Mouse (Mus musculus): ENCODE data around the gene Nmral1. TPM values are rescaled to one million over a fixed set of nuclear protein-coding genes. Genes with fewer than 3 reads are reported as not detected.
"Not testable (repeated sequence)": the region's sequence is repeated elsewhere in the genome, so short reads cannot be mapped to it uniquely, and the experiment has no call there.

Gene Nmral1
- polyA plus RNA-seq (2021): 30.9 TPM

DNA sequence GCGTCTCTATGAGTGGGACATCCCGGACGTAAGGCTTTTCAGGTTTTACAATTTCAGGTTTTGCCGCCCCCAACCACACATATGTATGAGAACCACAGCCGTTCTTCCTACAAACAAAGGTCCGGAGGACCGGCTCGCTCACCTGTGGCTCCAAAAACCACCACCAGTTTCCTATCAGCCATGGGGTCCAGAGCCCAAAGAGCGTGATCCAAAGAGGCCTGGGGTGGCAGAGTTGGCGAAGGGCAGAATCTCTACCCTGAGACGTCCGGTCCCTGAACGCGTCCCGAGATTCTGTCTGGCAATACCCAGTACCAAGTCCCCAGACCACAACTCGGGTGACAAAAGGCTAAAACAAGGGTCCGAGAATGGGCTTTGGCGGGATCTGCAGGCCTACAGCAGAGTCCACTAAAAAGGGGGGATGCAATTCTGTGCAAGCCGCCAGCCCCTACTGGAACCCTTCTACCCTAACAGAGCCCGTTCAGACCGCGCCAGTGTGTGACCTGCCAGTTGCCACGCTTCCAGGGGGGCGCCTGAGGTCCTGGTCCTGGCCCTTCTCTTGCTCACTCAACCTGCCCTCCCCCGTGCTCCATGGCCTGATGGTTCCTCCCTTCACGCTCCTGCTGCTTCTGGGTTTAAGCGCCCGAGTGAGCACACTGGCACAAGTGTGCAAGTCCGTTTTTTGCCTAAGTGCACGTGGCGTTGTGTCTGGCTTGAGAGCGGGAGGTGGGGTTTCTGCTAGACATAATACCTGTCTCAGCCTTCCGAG is at the start of gene Nmral1:
Nmral1 (minus strand) TSS at position 604 of the 766 bp plus-strand sequence.
- CTCF ChIA-PET: no interaction called here
- no peak for TF ChIP-seq CTCF (IDR thresholded peaks at IDR 0.05)
- peak; percentile 79 for ATAC-seq
- POLR2A ChIA-PET: no interaction called here
- no peak for DNase-seq (ENCODE audit: low read depth, low spot score)
- in situ Hi-C loops (cut with MboI; ENCODE audit: low pct_unique_long_range_greater_than_20kb): loop anchor here (5.0 kb wide), 1 partner anchor 68 kb away; no protein-coding TSS in a partner anchor
- H3K27me3 ChIP-seq: no peaks in the 10 kb centered on the region

GRCm38 (mm10) chr16:4768719-4769118 is 49.6 kb upstream of the Nmral1 start:
- CTCF ChIA-PET: interaction anchor here (1.0 to 1.4 kb wide), 2 partner anchors 16 to 18 kb away, joined by 3 to 4 read pairs; no protein-coding TSS in a partner anchor
- POLR2A ChIA-PET: interaction anchor here (0.8 to 1.0 kb wide), 2 partner anchors 20 to 22 kb away, joined by 3 read pairs; no protein-coding TSS in a partner anchor
- TF ChIP-seq CTCF (IDR thresholded peaks at IDR 0.05): no peak
- DNase-seq (ENCODE audit: low read depth, low spot score) (no peak), ATAC-seq (no peak)
- in situ Hi-C loops (cut with MboI; ENCODE audit: low pct_unique_long_range_greater_than_20kb): no loop called here
- H3K27me3 ChIP-seq: no peaks in the 10 kb centered on the region

GRCm38 (mm10) chr16:4767012-4767790 is 48.0 kb upstream of the Nmral1 start:
- no peak for DNase-seq (ENCODE audit: low read depth, low spot score)
- in situ Hi-C loops (cut with MboI; ENCODE audit: low pct_unique_long_range_greater_than_20kb): no loop called here

DNA sequence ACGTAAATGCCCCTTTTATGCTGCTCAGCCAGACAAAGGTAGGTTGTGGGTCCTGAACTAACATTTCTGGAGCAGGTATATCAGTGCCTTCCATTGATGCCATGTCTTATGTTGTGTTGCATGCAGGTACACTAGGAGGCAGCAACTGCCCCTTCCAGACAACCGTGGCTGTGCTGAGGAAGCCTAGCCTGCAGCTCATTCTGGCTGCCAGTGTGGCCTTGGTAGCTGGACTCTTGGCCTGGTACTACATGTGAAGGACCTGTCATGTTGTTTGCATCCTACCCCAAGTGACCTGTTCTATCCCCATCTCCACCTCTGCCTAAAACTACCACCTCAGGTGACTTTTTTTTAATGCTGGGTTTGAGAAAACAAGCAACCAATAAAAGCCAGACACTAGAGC is 46.7 kb upstream of the Nmral1 start:
- CTCF ChIA-PET: interaction anchor here (1.0 to 3.1 kb wide), 2 partner anchors 9 to 23 kb away, joined by 3 to 12 read pairs; no protein-coding TSS in a partner anchor
- ATAC-seq: no peak

More at GRCm38 (mm10) chr16:4767012-4767790, 48.0 kb upstream of the Nmral1 start:
- H3K27me3 ChIP-seq: no peaks in the 10 kb centered on the region
- POLR2A ChIA-PET: interaction anchor here (0.6 to 1.0 kb wide), 2 partner anchors 41 to 113 kb away, joined by 3 read pairs; partner anchors contain the start of genes Hmox2 and Ubald1
- ATAC-seq: no peak
- no peak for TF ChIP-seq CTCF (IDR thresholded peaks at IDR 0.05)
- CTCF ChIA-PET: interaction anchor here (1.1 to 1.4 kb wide), 3 partner anchors 16 to 35 kb away, joined by 3 read pairs; no protein-coding TSS in a partner anchor

GRCm38 (mm10) chr16:4763276-4763675 is 44.1 kb upstream of the Nmral1 start:
- POLR2A ChIA-PET: interaction anchor here (0.6 to 1.3 kb wide), 4 partner anchors 10 to 119 kb away, joined by 3 to 5 read pairs (median 3); partner anchors contain the start of gene Cdip1

More for the DNA sequence above, 46.7 kb upstream of the Nmral1 start:
- in situ Hi-C loops (cut with MboI; ENCODE audit: low pct_unique_long_range_greater_than_20kb): no loop called here
- H3K27me3 ChIP-seq: no peaks in the 10 kb centered on the region
- no peak for TF ChIP-seq CTCF (IDR thresholded peaks at IDR 0.05)
- POLR2A ChIA-PET: no interaction called here
- no peak for DNase-seq (ENCODE audit: low read depth, low spot score)

DNA sequence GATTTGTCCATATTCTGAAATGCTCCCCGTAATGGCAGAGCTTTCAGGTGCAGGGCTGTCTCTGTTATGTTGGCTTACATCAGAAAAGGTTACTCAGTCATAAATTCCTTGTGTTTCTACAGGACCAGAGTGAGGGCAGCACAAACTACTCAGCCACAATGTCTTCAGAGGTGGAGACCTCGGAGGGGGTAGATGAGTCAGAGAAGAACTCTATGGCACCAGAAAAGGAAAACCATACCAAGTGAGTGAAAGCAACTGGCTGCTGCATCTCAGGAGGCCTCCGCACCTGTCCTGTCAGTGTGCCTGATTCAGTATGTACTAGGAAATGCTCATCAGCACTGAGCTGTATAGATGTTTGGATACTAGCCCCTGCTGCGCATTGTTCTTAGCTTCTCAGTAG is 43.3 kb upstream of the Nmral1 start:
- POLR2A ChIA-PET: interaction anchor here (1.3 kb wide), 1 partner anchor 9 kb away, joined by 3 read pairs; no protein-coding TSS in a partner anchor
- DNase-seq (ENCODE audit: low read depth, low spot score): no peak
- CTCF ChIA-PET: interaction anchor here (0.8 to 2.4 kb wide), 9 partner anchors 8 to 150 kb away, joined by 3 to 12 read pairs (median 7); partner anchors contain the start of gene Cdip1
- no peak for TF ChIP-seq CTCF (IDR thresholded peaks at IDR 0.05)
- no peaks in the 10 kb centered on the region for H3K27me3 ChIP-seq
- in situ Hi-C loops (cut with MboI; ENCODE audit: low pct_unique_long_range_greater_than_20kb): no loop called here
- ATAC-seq: peak; percentile 58

More at GRCm38 (mm10) chr16:4763276-4763675, 44.1 kb upstream of the Nmral1 start:
- CTCF ChIA-PET: interaction anchor here (0.8 to 3.1 kb wide), 16 partner anchors 9 to 149 kb away, joined by 3 to 12 read pairs (median 5); partner anchors contain the start of gene Cdip1
- peak; percentile 70 for TF ChIP-seq CTCF (IDR thresholded peaks at IDR 0.05)
- no peaks in the 10 kb centered on the region for H3K27me3 ChIP-seq
- ATAC-seq: no peak
- no peak for DNase-seq (ENCODE audit: low read depth, low spot score)
- in situ Hi-C loops (cut with MboI; ENCODE audit: low pct_unique_long_range_greater_than_20kb): no loop called here

DNA sequence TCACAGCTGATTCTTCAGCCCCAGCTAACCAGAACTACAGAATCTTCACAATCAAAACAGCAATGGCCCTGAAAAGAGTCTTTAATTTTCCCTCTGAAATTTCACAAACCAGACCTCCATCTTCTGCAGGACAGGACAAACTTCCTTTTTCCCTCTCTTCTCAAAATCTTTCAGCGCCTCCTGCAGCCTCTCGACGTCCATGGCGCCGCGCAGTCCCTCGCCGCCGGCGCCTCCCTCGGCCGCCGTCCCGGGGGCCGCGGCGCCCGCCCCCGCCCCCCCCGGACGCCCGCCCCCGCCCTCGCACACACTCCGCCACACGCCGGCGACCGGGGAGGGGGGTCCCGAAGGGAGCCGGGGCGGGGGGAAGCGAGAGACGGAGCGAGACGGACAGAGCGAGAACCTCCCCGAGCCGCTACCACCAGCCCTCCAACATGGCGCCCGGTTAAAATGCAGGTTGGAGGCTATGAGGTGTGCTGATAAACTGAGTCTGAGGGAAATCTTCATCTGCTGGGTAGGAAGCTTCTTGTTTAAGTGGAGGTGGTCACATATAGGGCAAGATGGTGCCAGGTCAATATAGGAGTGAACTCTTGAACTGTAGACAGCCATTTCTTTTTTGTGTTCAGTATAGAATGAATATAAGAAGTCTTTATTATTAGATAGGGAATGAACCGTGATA is 37.6 kb upstream of the Nmral1 start:
- DNase-seq (ENCODE audit: low read depth, low spot score); in situ Hi-C loops (cut with MboI; ENCODE audit: low pct_unique_long_range_greater_than_20kb); ATAC-seq; H3K27me3 ChIP-seq; CTCF ChIA-PET: not testable (repeated sequence)
- POLR2A ChIA-PET: interaction anchor here (0.7 kb wide), 1 partner anchor 41 kb away, joined by 3 read pairs; no protein-coding TSS in a partner anchor

DNA sequence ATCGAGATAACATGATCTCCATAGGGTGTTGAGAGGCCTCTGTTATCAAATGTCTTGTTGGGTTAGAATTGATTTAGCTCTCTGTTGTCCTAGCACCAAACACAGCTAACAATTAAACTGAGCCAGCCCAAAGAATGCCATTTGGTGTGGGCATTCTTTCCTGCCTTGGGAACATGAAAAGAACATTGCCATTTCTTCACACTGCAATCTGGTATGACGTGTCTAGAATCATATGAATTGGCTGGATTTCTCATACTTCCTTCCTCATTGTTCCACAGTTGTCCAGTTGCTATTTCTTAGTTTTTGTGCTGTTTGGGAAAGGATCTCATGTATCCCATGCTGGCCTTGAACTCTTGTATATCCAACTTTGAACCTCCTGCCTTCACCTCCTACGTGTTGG is 34.9 kb upstream of the Nmral1 start:
- ChIA-PET POLR2A (interaction anchor here (1.6 kb wide), 1 partner anchor 9 kb away, joined by 3 read pairs; no protein-coding TSS in a partner anchor), CTCF (interaction anchor here (1.1 to 1.9 kb wide), 3 partner anchors 9 to 88 kb away, joined by 3 to 9 read pairs (median 4); no protein-coding TSS in a partner anchor)
- in situ Hi-C loops (cut with MboI; ENCODE audit: low pct_unique_long_range_greater_than_20kb): no loop called here
- no peak for TF ChIP-seq CTCF (IDR thresholded peaks at IDR 0.05)
- ATAC-seq (no peak), DNase-seq (ENCODE audit: low read depth, low spot score) (no peak)
- H3K27me3 ChIP-seq: no peaks in the 10 kb centered on the region

- CTCF ChIA-PET: interaction anchor here (1.7 kb wide), 2 partner anchors 12 kb away, joined by 5 to 9 read pairs; no protein-coding TSS in a partner anchor
- no peaks in the 10 kb centered on the region for H3K27me3 ChIP-seq
- TF ChIP-seq CTCF (IDR thresholded peaks at IDR 0.05): no peak
- in situ Hi-C loops (cut with MboI; ENCODE audit: low pct_unique_long_range_greater_than_20kb): no loop called here
- ATAC-seq (no peak), DNase-seq (ENCODE audit: low read depth, low spot score) (no peak)
- POLR2A ChIA-PET: no interaction called here
These were observed 33.0 kb upstream of the Nmral1 start for GRCm38 (mm10) chr16:4752155-4752554.

All from Patski (cell line).